Mouse (Mus musculus) gastrocnemius, adult 18-20 months (tissue): ENCODE measurements around the gene Eif3k. TPM values are rescaled to one million over a fixed set of nuclear protein-coding genes. Genes with fewer than 3 reads are reported as not detected.

ENCODE experiments used
- DNase-seq: peaks from one replicate; pipeline ENCODE4 v3.0.0; 2021; ENCODE audit warnings: low spot score
- total RNA-seq, 2 experiments: library from RNA; stranded (reverse); gene quantifications; 2 replicates each; pipeline ENCODE4 v1.2.3; 2021

Eif3k gene
- total RNA-seq, 2 experiments from 2014 or later = 128 TPM

GRCm38 (mm10) chr7:28960354-28961046, 21.2 kb downstream of the Eif3k start:
- no peak for DNase-seq

DNA sequence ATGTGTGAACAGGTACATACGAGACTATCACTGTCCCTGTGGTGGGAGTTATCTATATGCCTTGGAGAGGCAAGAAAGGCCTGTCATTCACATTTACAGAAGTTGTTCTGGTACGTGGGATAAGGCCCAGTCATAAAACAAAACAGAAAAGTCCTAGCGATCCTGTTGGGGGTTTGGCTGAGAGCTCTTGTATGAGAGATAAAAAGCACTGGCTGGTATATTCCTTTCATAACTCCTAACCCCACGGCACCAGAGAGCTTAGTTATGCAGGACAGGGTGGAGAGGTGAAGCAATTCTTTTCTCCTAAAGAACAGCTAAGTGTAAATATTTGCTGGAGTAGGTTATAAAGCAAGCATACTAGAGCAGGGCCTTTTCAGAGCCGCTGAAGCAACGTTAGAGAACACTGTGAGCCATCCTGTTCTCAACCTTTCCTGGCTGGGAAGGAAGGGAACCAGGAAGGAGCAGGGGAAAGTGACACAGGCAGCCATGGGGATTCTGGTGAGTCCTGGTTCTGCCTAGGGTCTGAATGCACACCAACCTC, 22.1 kb downstream of the Eif3k start:
- no peak for DNase-seq

- no peak for DNase-seq
Observed at GRCm38 (mm10) chr7:28958770-28959169, 22.9 kb downstream of the Eif3k start.

GRCm38 (mm10) chr7:28957997-28958725, 23.5 kb downstream of the Eif3k start:
- no peak for DNase-seq

GRCm38 (mm10) chr7:28957286-28957685, 24.4 kb downstream of the Eif3k start:
- DNase-seq = no peak

GRCm38 (mm10) chr7:28956270-28956669, 25.4 kb downstream of the Eif3k start:
- no peak for DNase-seq

GRCm38 (mm10) chr7:28955295-28955897, 26.3 kb downstream of the Eif3k start:
- no peak for DNase-seq

GRCm38 (mm10) chr7:28954773-28955172, 26.9 kb downstream of the Eif3k start:
- no peak for DNase-seq

GRCm38 (mm10) chr7:28953476-28954376, 27.9 kb downstream of the Eif3k start:
- no peak for DNase-seq

- DNase-seq = no peak
Observed at GRCm38 (mm10) chr7:28952786-28953185, 28.9 kb downstream of the Eif3k start.

- DNase-seq = no peak
Observed at GRCm38 (mm10) chr7:28951764-28952163, 29.9 kb downstream of the Eif3k start.

DNA sequence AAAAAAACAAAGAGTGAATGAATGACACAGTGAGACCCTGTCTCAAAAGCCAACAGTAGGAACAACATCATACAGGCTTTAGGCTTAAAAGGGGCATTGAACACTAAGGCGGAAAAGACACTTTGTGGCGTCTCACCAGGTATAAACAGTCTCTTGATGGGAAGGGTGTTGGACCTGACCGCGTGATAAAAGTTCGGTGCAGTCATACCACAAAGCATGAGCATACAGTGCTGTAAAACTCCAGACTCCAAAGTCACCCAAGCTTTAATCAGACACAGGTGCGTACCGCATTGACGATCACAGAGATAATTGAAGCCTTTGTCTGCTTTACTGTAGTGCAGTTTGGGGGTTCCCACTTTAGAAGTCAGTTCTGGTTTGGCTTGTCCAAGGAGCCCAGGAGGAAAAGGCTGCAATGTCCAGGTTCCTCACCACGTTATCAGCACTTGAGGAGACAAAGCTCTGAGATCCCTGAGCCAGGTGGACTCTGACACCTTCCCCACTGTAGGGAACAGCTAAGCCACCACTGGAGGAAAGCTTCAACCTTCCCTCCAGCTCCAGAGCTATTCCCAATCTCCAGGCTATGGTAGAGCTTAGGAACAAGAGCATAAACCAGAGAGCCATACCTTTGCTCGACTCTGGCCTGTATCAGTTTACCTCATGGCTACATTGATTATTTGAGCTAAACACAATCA, 31.2 kb downstream of the Eif3k start:
- no peak for DNase-seq

GRCm38 (mm10) chr7:28949298-28949697, 32.4 kb downstream of the Eif3k start:
- no peak for DNase-seq

GRCm38 (mm10) chr7:28948746-28949145, 32.9 kb downstream of the Eif3k start:
- no peak for DNase-seq

GRCm38 (mm10) chr7:28946271-28946610, 35.4 kb downstream of the Eif3k start:
- DNase-seq = no peak

DNA sequence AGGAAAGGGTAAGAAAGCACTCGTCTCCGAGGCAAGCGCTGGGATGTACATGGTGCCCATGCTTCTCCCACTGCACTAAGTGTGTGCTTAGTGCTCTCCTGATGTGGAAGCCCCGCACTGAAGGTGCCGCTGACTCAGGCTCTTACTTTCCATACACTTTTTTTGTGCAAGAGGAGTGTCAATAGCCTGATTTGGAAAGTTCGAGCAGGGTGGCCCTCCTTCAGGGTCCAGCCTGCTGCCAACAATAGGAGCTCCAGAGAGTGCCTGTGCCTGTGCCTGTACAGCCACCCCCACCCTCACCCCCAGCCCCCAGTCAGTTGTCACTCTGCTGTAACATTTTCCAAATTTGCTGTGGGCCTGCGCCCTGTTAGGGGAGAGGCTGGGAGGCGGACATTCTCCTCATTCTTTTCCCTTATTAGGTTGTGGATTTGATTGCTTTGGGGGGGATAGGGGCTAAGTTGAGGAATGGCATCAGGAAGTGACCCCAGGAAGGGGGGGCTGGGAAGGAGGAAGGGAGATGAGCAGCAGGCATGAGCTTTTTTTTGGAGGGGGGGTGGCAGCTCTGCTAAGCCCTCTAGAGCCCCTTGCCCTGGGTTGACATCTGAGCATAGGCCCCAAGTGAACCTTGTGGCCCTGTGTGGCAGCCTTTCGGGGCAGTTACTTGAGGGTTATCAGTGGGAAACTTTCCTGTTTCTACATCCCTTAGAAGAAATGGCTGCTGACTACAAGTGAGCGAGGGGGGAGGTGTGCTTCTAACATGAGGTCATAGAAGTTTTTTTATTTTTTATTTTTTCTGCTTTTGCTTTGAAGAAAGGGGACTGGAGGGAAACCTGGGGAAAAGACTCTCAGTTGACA, 36.0 kb downstream of the Eif3k start:
- no peak for DNase-seq

GRCm38 (mm10) chr7:28944756-28945415, 36.8 kb downstream of the Eif3k start:
- no peak for DNase-seq

GRCm38 (mm10) chr7:28943451-28944180, 38.0 kb downstream of the Eif3k start:
- DNase-seq = no peak

DNA sequence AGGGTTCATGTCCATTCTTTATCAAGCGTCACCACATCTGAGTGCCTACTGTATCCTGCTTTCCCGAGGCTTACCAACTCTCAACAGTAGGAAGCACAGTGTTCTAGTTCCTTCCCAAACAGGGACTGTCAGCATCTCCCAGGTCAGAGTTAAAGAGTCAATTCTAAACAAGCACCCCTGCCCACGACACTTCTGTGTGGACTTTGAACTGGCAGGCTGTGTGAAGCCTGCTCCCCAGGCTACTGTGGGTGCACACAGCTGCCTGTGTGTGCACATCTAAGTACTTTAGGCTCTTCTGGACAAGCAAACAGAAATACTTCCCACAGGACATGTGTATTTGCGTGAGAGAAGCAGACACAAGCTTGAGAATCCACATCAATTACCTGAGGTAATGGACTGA, 40.1 kb downstream of the Eif3k start:
- no peak for DNase-seq
